Mouse (Mus musculus) G1E (cell line): ENCODE measurements around the gene Esrrb.

Experiments used
- CTCF ChIP-seq: IDR thresholded peaks from 2 replicates; pipeline ENCODE4 v1.5.1; 2012; ENCODE audit warnings: low read depth, low read length, inconsistent platforms, mixed read lengths
- GATA2 ChIP-seq: IDR thresholded peaks from 2 replicates; pipeline ENCODE4 v1.6.1; 2012; ENCODE audit warnings: low read depth, low read length, inconsistent platforms, borderline replicate concordance

DNA sequence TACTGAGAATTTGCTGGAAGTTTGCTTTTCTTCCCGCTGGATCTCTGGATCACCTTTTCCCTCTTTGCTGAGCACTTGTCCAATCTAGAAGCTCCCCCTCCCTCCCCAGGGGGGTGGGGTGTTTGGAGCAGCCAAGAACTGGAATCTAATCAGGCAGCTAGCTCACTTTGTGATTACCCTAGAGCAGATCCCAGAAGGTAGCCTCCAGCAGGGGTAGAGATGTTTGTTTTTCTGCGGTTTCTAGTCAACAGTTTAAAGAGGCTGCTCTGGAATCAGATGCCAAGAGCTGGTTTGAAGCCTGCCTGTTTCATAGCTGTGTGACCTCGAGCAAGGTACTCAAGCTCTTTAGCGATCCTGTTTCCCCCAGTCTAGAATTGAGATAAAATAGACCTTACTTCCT is 177.8 kb downstream of the Esrrb start:
- no peak for TF ChIP-seq CTCF
- no peak for TF ChIP-seq GATA2
